Mouse (Mus musculus): ENCODE data around the gene Pde4c.

Gene Pde4c

GRCm38 (mm10) chr8:70720739-70721138 is 2.8 kb upstream of the Pde4c start:
- peak; percentile 74 to 85 for DNase-seq (ENCODE audit: low spot score in 2 of 2)

DNA sequence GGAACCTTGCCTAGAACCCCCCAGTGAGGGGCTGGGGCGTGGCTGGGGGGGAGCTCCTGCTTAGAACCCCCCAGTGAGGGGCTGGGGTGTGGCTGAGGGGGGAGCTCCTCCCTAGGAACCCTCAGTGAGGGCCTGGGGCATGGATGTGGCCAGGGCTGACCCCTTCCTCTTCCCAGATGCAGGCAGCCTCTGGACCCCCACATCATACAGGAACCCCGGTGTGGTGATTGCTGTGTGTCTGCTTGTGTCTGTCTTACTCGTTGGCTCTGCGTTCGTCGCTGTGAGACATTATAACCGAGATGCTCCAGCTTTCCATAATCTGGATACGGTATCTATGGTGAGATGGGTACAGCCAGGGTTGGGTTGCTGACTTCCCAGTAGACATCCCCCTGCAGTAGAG is 1.9 kb upstream of the Pde4c start:
- DNase-seq (ENCODE audit: low spot score in 2 of 2): no peak

DNA sequence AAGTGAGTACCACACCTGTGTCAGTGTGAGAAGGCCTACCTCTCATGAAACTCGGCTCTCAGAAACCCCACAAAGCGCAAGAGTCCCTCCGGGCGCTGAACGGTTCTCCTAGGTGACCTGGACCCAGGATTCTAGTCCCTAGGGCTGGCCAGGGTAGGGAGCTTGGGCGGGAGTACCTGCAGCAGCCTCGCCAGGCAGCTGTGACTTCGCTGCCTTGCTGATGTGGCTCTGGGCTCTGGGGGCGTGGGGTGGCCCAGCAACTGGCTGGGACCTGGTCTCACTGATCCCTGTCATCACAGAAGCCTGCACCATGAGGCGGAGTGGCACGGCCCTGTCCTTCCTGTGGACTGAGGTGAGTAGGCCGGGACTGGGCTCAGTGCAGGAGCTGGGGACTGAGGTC is 696 bp downstream of the Pde4c start:
- DNase-seq (ENCODE audit: low spot score in 2 of 2): no peak

- DNase-seq (ENCODE audit: low spot score in 2 of 2): no peak
Observed at GRCm38 (mm10) chr8:70725792-70726447, 2.4 kb downstream of the Pde4c start.

DNA sequence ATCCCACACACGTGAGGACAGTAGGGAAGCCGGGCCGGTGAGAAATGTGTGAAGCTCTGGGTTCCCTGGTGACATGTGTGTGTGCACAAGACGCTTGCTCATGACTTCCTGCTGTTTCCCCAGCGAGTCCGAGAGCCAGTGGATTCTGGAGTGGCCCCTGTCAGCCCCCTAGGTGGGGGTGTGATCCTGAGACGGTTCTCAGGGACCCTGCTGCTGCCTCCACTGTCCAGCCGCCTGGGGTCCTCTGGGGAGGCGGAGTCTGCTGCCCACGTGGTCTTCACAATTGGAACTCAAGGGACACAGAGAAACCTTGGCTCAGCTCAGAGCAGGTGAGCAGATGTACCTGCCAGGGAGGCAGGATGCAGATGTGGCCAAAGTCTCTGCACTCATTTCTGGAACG is 3.2 kb downstream of the Pde4c start:
- no peak for DNase-seq (ENCODE audit: low spot score in 2 of 2)

- peak in 1 of 2 experiments; percentile 62 for DNase-seq (ENCODE audit: low spot score in 2 of 2)
Observed at GRCm38 (mm10) chr8:70729808-70730475, 6.4 kb downstream of the Pde4c start.

- peak in 1 of 2 experiments; percentile 48 for DNase-seq (ENCODE audit: low spot score in 2 of 2)
Observed at GRCm38 (mm10) chr8:70730956-70731355, 7.4 kb downstream of the Pde4c start.

DNA sequence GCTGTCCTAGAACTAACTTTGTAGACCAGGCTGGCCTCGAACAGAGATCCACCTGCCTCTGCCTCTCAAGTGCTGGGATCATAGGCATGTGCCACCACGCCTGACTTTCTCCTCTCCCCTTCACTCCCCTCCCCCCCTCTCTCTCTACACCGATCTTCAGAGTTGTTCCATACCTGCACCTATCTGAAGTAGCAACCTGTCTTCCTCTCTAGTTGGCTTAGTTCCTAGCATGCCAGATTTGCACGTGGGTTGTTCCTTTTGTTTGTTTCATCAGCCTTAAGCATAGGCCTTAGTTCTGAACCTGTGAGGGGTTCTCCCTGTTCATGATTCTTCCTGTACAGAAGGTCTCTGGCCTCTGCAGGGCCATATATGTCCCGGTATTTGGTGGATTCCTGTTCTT is 14.2 kb downstream of the Pde4c start:
- DNase-seq (ENCODE audit: low spot score in 2 of 2): no peak

- no peak for DNase-seq (ENCODE audit: low spot score in 2 of 2)
Observed at GRCm38 (mm10) chr8:70738211-70738610, 14.7 kb downstream of the Pde4c start.

- DNase-seq (ENCODE audit: low spot score in 2 of 2): no peak
Observed at GRCm38 (mm10) chr8:70741661-70742060, 18.1 kb downstream of the Pde4c start.

- DNase-seq (ENCODE audit: low spot score in 2 of 2): no peak
Observed at GRCm38 (mm10) chr8:70742176-70742575, 18.7 kb downstream of the Pde4c start.

GRCm38 (mm10) chr8:70742981-70743655 is 19.6 kb downstream of the Pde4c start:
- DNase-seq (ENCODE audit: low spot score in 2 of 2): no peak

DNA sequence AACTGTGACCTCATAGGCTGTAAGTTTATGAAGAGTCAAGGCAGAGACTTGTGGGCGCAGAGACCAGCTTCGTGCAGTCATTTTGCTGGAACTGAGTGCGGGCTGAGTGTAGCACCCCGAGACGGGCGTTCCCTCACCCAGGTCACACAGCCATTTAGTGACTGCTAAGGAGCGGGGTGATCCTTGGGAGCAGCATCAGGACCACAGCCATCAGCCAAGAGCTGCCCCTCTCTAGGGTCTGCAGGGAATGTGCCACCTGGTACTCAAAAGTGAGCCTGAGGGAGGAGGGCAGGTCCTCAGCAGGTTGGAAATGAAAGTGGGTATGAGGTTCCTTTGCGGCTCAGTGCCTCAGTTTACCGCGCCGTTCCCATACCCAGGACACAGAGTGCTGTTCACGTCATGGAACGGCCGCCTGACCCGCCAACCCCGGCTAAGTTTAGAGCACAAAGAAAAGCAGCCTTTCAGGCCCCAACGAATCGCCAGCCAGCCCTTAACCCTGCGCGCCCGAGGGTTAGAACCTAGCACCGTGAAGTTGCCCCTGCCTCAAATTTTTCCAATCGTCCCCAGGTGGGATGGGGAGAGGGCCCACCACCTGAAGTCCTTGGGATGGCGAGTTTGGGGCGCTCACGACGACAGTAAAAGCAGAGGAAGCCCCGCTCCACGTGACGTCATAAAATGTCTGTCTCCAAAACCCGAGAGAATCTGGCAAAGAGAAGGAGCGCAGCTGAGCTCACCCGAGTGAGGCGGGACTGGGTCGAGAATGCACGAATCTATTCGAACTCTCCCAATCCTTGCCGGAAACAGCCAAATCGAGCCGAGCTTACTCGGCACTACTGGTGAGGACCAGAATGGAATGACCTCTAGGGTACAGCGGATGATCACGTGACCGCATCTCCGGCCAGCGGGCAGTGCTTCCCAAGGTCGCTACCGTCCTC is 20.4 kb downstream of the Pde4c start:
- DNase-seq (ENCODE audit: low spot score in 2 of 2): peak in 1 of 2 experiments; percentile 36

DNA sequence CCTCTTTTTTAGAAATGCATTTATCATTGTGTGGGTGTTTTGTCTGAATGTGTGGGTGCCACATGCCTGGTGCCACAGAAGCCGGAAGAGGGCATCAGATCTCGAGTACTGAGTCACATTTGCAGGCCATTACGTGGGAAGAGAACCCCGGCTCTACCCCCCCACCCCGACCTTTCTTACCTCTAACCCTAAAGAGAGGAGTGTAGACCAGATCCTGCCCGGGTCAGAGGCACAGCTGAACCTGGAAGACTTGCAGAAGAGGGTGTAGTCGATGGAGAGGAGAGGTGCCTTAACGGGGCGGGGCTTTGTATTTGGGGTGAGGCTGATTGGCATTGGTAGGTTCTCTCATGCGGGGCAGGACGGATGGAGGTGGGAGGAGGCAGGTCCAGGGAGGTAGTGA is 21.3 kb downstream of the Pde4c start:
- no peak for DNase-seq (ENCODE audit: low spot score in 2 of 2)

- DNase-seq (ENCODE audit: low spot score in 2 of 2): no peak
Observed at GRCm38 (mm10) chr8:70745691-70746220, 22.2 kb downstream of the Pde4c start.

- DNase-seq (ENCODE audit: low spot score in 2 of 2): no peak
Observed at GRCm38 (mm10) chr8:70746676-70747075, 23.2 kb downstream of the Pde4c start.

DNA sequence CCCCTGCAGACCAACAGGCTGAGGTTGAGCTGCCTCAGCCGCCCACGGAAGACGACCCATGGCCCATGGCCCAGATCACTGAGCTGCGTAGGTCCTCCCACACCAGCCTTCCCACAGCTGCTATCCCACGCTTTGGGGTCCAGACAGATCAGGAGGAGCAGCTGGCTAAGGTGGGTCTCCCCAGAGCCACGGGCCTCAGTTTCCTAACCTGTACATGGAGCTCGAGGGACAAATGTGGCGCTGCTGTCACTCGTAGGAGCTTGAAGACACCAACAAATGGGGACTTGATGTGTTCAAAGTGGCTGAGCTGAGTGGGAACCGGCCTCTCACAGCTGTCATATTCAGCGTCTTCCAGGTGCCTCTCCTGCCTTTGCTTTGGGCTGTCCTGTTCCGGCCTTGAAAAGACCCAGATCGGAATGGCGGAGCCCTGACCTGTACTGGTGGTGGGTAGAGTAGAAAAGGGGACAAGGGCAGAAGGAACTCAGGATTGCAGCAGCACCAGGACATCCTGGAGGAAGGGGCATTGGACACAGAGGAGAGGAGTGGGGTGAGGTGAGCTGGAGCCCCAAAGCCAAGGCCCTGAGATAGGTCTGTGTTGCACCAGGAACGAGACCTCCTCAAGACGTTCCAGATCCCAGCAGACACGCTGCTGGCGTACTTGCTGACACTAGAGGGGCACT is 23.8 kb downstream of the Pde4c start:
- DNase-seq (ENCODE audit: low spot score in 2 of 2): no peak

GRCm38 (mm10) chr8:70748246-70749096 is 25.0 kb downstream of the Pde4c start:
- no peak for DNase-seq (ENCODE audit: low spot score in 2 of 2)

GRCm38 (mm10) chr8:70749097-70749674 is 25.7 kb downstream of the Pde4c start:
- DNase-seq (ENCODE audit: low spot score in 2 of 2): no peak

Data from natural killer cell, adult 2 months (primary cell).